Mouse (Mus musculus): ENCODE data around the gene Psmc5. TPM values are rescaled to one million over a fixed set of nuclear protein-coding genes. Genes with fewer than 3 reads are reported as not detected.
"Not testable (repeated sequence)": the region's sequence is repeated elsewhere in the genome, so short reads cannot be mapped to it uniquely, and the experiment has no call there.

Psmc5 gene
- polyA plus RNA-seq, 1 experiment, result 305 TPM

GRCm38 (mm10) chr11:106215927-106216729, 39.8 kb upstream of the Psmc5 start, which contains the start of gene Ccdc47:
Gene Ccdc47, minus strand, starts transcription at chr11:106216344.
- Histone ChIP-seq H3K79me2 (ENCODE audit: control insufficient read depth, insufficient read depth) (peaks cover 87% of the 10 kb centered on the region), H3K27me3 (ENCODE audit: control insufficient read depth, insufficient read depth, insufficient read length) (no peaks in the 10 kb centered on the region), H3K4me2 (ENCODE audit: low read depth) (peak within 1 kb of the TSS; percentile 90), H3K4me3 (peak within 1 kb of the TSS; percentile 81), H3K36me3 (ENCODE audit: control insufficient read depth, insufficient read depth) (peaks cover 17% of the 10 kb centered on the region), H3ac (ENCODE audit: control insufficient read depth, insufficient read length) (peak within 1 kb of the TSS; percentile 97)
- TF ChIP-seq TCF3 (IDR thresholded peaks at IDR 0.05; ENCODE audit: insufficient read length, low read depth), result no peak
- peak; percentile 44 for TF ChIP-seq USF1 (IDR thresholded peaks at IDR 0.05; ENCODE audit: low read depth)
- TF ChIP-seq E2F4 (IDR thresholded peaks at IDR 0.05; ENCODE audit: insufficient read depth), result no peak
- TF ChIP-seq POLR2AphosphoS2 (IDR thresholded peaks at IDR 0.05; ENCODE audit: insufficient read length, low read depth), result peak; percentile 93
- TF ChIP-seq POLR2A (IDR thresholded peaks at IDR 0.05; ENCODE audit: insufficient read length, low read depth), result peak; percentile 79
- TF ChIP-seq SRF (IDR thresholded peaks at IDR 0.05; ENCODE audit: control insufficient read depth, insufficient read length, low read depth), result no peak
- TF ChIP-seq REST (IDR thresholded peaks at IDR 0.05; ENCODE audit: insufficient read depth, insufficient read length), result no peak
- peak; percentile 87 for TF ChIP-seq CEBPB (IDR thresholded peaks at IDR 0.05; ENCODE audit: insufficient read depth, poor library complexity, severe bottlenecking)
- TF ChIP-seq MAX (IDR thresholded peaks at IDR 0.05; ENCODE audit: low read depth), result peak; percentile 78
- TF ChIP-seq MYOD1 (IDR thresholded peaks at IDR 0.05; ENCODE audit: control insufficient read depth in 1 of 3, insufficient read length in 2 of 3, low read depth in 2 of 3), result peak in 1 of 3 experiments; percentile 40
- peak in 1 of 3 experiments; percentile 11 for TF ChIP-seq MYOG (IDR thresholded peaks at IDR 0.05; ENCODE audit: control insufficient read depth in 1 of 3, insufficient read depth in 1 of 3, insufficient read length in 2 of 3, low read depth in 2 of 3)
- TF ChIP-seq TCF12 (IDR thresholded peaks at IDR 0.05; ENCODE audit: insufficient read depth, poor library complexity, severe bottlenecking), result no peak

DNA sequence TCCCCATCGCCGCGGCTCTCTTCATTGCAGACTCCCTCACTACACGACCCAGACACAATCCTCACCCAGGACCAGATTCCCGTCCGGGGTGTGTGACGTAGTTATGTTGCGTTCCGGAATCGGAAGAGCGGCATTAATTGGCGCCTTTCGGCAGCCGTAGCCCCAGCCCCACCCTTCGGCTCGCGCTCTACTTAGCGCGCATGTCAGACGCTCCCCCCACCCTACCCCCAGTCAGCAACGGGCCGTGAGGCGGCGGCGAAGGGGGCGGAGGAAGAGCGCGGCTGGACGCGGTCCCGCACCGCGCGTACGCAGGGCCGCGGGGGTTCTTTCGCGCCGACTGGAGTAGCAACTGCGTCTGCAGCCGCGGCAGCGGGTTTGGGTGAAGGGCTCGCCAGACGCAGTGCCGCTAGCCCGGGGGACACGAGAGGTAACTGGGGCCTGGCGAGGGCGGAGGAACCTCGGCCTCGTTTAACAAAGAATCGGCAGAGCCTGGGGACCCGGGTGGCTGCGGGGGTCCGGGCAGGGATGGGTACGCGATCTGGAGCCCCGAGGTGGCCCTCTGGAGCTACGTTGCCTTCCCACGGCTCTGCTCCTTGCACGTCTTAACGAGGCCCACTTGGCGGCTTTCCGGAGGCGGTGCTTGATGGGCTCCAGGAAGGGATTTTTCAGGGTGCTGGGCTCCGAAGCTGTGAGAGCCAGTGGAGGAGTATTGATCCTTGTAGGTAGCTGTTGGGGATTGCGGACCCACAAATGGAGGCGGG, 39.0 kb upstream of the Psmc5 start, which contains the start of gene Ddx42:
Gene Ddx42 (plus strand): TSS at position 197 of the 761 bp plus-strand sequence.
- H3K4me3 ChIP-seq, result peak within 1 kb of the TSS; percentile 81

DNA sequence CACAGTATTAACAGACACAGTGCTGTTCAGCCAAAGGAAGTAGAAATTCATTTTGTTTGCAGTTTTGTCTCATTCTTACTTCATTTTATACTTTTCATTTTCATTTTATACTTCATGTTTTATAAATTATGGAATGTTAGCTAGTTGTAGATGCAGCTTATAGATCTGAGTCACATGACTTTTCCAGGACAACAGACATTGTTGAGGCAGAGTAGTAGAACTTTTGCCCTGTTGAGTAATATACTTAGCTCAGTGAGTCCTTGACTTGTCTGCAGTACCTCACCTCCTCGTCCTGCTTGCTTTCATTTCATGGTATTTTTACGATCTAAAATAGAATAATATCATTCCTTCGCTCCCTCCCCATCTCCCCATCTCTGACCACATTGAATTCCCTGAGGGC, 35.4 kb upstream of the Psmc5 start:
- Histone ChIP-seq H3ac (ENCODE audit: control insufficient read depth, insufficient read length) (no peak overlapping the region), H3K79me2 (ENCODE audit: control insufficient read depth, insufficient read depth) (peaks cover 90% of the 10 kb centered on the region), H3K27me3 (ENCODE audit: control insufficient read depth, insufficient read depth, insufficient read length) (no peaks in the 10 kb centered on the region), H3K4me2 (ENCODE audit: low read depth) (no peak overlapping the region), H3K36me3 (ENCODE audit: control insufficient read depth, insufficient read depth) (peaks cover 4% of the 10 kb centered on the region), H3K4me3 (no peak overlapping the region)
- no peak for TF ChIP-seq CEBPB (IDR thresholded peaks at IDR 0.05; ENCODE audit: insufficient read depth, poor library complexity, severe bottlenecking)
- TF ChIP-seq MAX (IDR thresholded peaks at IDR 0.05; ENCODE audit: low read depth), result no peak
- TF ChIP-seq REST (IDR thresholded peaks at IDR 0.05; ENCODE audit: insufficient read depth, insufficient read length), result no peak
- no peak for TF ChIP-seq TCF3 (IDR thresholded peaks at IDR 0.05; ENCODE audit: insufficient read length, low read depth)
- TF ChIP-seq MYOG (IDR thresholded peaks at IDR 0.05; ENCODE audit: control insufficient read depth in 1 of 3, insufficient read depth in 1 of 3, insufficient read length in 2 of 3, low read depth in 2 of 3), result no peak
- TF ChIP-seq USF1 (IDR thresholded peaks at IDR 0.05; ENCODE audit: low read depth), result no peak
- no peak for TF ChIP-seq TCF12 (IDR thresholded peaks at IDR 0.05; ENCODE audit: insufficient read depth, poor library complexity, severe bottlenecking)
- no peak for TF ChIP-seq E2F4 (IDR thresholded peaks at IDR 0.05; ENCODE audit: insufficient read depth)
- TF ChIP-seq POLR2A (IDR thresholded peaks at IDR 0.05; ENCODE audit: insufficient read length, low read depth), result no peak
- TF ChIP-seq SRF (IDR thresholded peaks at IDR 0.05; ENCODE audit: control insufficient read depth, insufficient read length, low read depth), result no peak
- no peak for TF ChIP-seq MYOD1 (IDR thresholded peaks at IDR 0.05; ENCODE audit: control insufficient read depth in 1 of 3, insufficient read length in 2 of 3, low read depth in 2 of 3)

More for the DNA sequence above, 39.0 kb upstream of the Psmc5 start, which contains the start of gene Ddx42:
- Histone ChIP-seq H3K36me3 (ENCODE audit: control insufficient read depth, insufficient read depth) (peaks cover 10% of the 10 kb centered on the region), H3K27me3 (ENCODE audit: control insufficient read depth, insufficient read depth, insufficient read length) (no peaks in the 10 kb centered on the region), H3ac (ENCODE audit: control insufficient read depth, insufficient read length) (peak within 1 kb of the TSS; percentile 97), H3K79me2 (ENCODE audit: control insufficient read depth, insufficient read depth) (peaks cover 89% of the 10 kb centered on the region), H3K4me2 (ENCODE audit: low read depth) (peak within 1 kb of the TSS; percentile 90)
- TF ChIP-seq TCF12 (IDR thresholded peaks at IDR 0.05; ENCODE audit: insufficient read depth, poor library complexity, severe bottlenecking), result no peak
- no peak for TF ChIP-seq TCF3 (IDR thresholded peaks at IDR 0.05; ENCODE audit: insufficient read length, low read depth)
- TF ChIP-seq MYOG (IDR thresholded peaks at IDR 0.05; ENCODE audit: control insufficient read depth in 1 of 3, insufficient read depth in 1 of 3, insufficient read length in 2 of 3, low read depth in 2 of 3), result no peak
- TF ChIP-seq POLR2AphosphoS2 (IDR thresholded peaks at IDR 0.05; ENCODE audit: insufficient read length, low read depth), result peak; percentile 89
- TF ChIP-seq POLR2A (IDR thresholded peaks at IDR 0.05; ENCODE audit: insufficient read length, low read depth), result peak; percentile 87
- TF ChIP-seq REST (IDR thresholded peaks at IDR 0.05; ENCODE audit: insufficient read depth, insufficient read length), result no peak
- TF ChIP-seq SRF (IDR thresholded peaks at IDR 0.05; ENCODE audit: control insufficient read depth, insufficient read length, low read depth), result no peak
- no peak for TF ChIP-seq CEBPB (IDR thresholded peaks at IDR 0.05; ENCODE audit: insufficient read depth, poor library complexity, severe bottlenecking)
- TF ChIP-seq MAX (IDR thresholded peaks at IDR 0.05; ENCODE audit: low read depth), result no peak
- peak; percentile 25 for TF ChIP-seq E2F4 (IDR thresholded peaks at IDR 0.05; ENCODE audit: insufficient read depth)
- no peak for TF ChIP-seq MYOD1 (IDR thresholded peaks at IDR 0.05; ENCODE audit: control insufficient read depth in 1 of 3, insufficient read length in 2 of 3, low read depth in 2 of 3)
- TF ChIP-seq USF1 (IDR thresholded peaks at IDR 0.05; ENCODE audit: low read depth), result no peak

GRCm38 (mm10) chr11:106233978-106234377, 22.0 kb upstream of the Psmc5 start:
- H3K79me2 ChIP-seq (ENCODE audit: control insufficient read depth, insufficient read depth); H3K4me3 ChIP-seq; H3ac ChIP-seq (ENCODE audit: control insufficient read depth, insufficient read length); H3K27me3 ChIP-seq (ENCODE audit: control insufficient read depth, insufficient read depth, insufficient read length); H3K4me2 ChIP-seq (ENCODE audit: low read depth): not testable (repeated sequence)
- H3K36me3 ChIP-seq (ENCODE audit: control insufficient read depth, insufficient read depth), result peaks cover 58% of the 10 kb centered on the region
